In the genomic region with DNA sequence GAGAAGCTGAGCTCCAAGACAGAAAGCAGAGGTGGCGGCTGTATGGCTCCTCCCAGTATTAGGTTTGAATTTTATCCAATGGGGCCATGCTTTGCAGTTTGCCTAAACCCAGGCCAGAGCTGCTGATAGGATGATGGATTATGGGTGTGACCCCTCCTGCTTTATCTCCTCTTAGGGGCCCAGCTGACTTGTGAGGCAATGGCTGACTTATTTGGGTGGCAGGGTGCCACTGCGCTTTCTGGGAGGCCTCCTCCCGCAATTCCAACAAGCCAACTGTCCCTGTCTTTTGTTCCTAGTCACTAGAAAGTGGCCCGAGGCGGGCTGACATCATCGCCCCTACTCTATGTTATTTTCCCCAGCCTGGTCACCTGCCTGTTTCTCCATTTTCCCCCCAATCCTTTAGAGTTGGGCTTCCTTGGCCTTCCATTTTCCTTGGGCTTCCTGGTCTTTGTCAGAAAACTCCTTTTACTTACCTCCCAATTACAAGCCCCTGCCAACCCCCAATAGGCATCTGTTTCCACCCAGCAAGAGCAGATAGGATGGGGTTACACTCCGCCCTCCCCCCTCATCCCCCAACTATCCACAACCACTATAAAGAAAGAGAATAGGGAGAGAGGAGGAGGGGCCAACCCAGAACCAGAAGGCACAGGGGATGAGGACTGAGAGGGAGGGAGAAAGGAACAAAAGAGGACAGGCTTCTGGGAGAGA, we compare ENCODE assay signal across 8 mouse cellular contexts. TPM values are rescaled to one million over a fixed set of nuclear protein-coding genes. Genes with fewer than 3 reads are reported as not detected.
DNase-seq lines count a peak whose midpoint lies in the region.

No protein-coding gene starts in this region.

- peak; percentile 42 for DNase-seq in ES-CJ7 (ENCODE audit: low read depth, low spot score)
- peak; percentile 84 for DNase-seq in embryo, embryonic 10.5 days (ENCODE audit: low spot score)
- peak; percentile 77 to 85 for DNase-seq in heart, adult 18-20 months
- peak; percentile 33 for DNase-seq in kidney, postnatal 14 days
- DNase-seq in midbrain, embryonic 10.5 days (ENCODE audit: low spot score), result peak; percentile 75
- peak; percentile 77 for DNase-seq in urinary bladder, postnatal 14 days (ENCODE audit: low spot score)
- no peak for DNase-seq in frontal cortex, postnatal 36 days (ENCODE audit: low spot score in 2 of 2)
- no peak for DNase-seq in frontal cortex, adult 2 months (ENCODE audit: extremely low spot score in 1 of 2, low spot score in 1 of 2)

- H3K36me3 ChIP-seq in midbrain, embryonic 10.5 days, result peaks cover 39% of the 10 kb centered on the region

- H3K9me3 ChIP-seq in midbrain, embryonic 10.5 days (replicated peaks), result peaks cover 24% of the 10 kb centered on the region

- H3K27me3 ChIP-seq in midbrain, embryonic 10.5 days (ENCODE audit: low read depth, poor library complexity, severe bottlenecking), result peaks cover 15% of the 10 kb centered on the region

- H3K4me3 ChIP-seq in midbrain, embryonic 10.5 days, result peak overlapping the region; percentile 75

- peaks cover 49% of the 10 kb centered on the region for H3K4me1 ChIP-seq in midbrain, embryonic 10.5 days

- 8% methylated on average over 7 of the region's 7 CpGs for WGBS in midbrain, embryonic 10.5 days

- peak overlapping the region; percentile 100 for H3K27ac ChIP-seq in midbrain, embryonic 10.5 days (replicated peaks)

RNA-seq across cellular contexts. Expression of gene Efs, which starts 1.1 kb away (rescaled TPM):
- 1 to 10 TPM; 1.7 to 2.0 TPM for total RNA-seq in heart, adult 18-20 months (2021)
- polyA plus RNA-seq in midbrain, embryonic 10.5 days (2016; fragmentation: Nextera tagmentation; extraction: Ambion mirVana), result 42.5 and 42.8 TPM in 2 replicates
- polyA plus RNA-seq in frontal cortex, adult 2 months (2012; rRNA removed), result 13.4 and 14.5 TPM in 2 replicates

RNA-seq across cellular contexts. Expression of gene Il25, which starts 7.7 kb away (rescaled TPM):
- total RNA-seq in heart, adult 18-20 months (2021), result not detected
- polyA plus RNA-seq in midbrain, embryonic 10.5 days (2016; fragmentation: Nextera tagmentation; extraction: Ambion mirVana), result not detected in 2 replicates
- polyA plus RNA-seq in frontal cortex, adult 2 months (2012; rRNA removed), result 0.46 and 0.90 TPM in 2 replicates

RNA-seq across cellular contexts. Expression of gene Cmtm5, which starts 11.3 kb away (rescaled TPM):
- total RNA-seq in heart, adult 18-20 months (2021), result under 1 TPM in 1 of 2 experiments, not detected in 1; 0.44 TPM
- polyA plus RNA-seq in midbrain, embryonic 10.5 days (2016; fragmentation: Nextera tagmentation; extraction: Ambion mirVana), result 0.17 and 0.31 TPM in 2 replicates
- polyA plus RNA-seq in frontal cortex, adult 2 months (2012; rRNA removed), result 120 and 147 TPM in 2 replicates

RNA-seq across cellular contexts. Expression of gene Slc22a17, which starts 11.9 kb away (rescaled TPM):
- 1 to 10 TPM; 1.9 to 2.5 TPM for total RNA-seq in heart, adult 18-20 months (2021)
- polyA plus RNA-seq in midbrain, embryonic 10.5 days (2016; fragmentation: Nextera tagmentation; extraction: Ambion mirVana), result 42.0 and 52.0 TPM in 2 replicates
- polyA plus RNA-seq in frontal cortex, adult 2 months (2012; rRNA removed), result 744 and 786 TPM in 2 replicates

RNA-seq across cellular contexts. Expression of gene Pabpn1, which starts 32.5 kb away (rescaled TPM):
- 10 to 100 TPM; 39.1 to 46.9 TPM for total RNA-seq in heart, adult 18-20 months (2021)
- 165 and 175 TPM in 2 replicates for polyA plus RNA-seq in midbrain, embryonic 10.5 days (2016; fragmentation: Nextera tagmentation; extraction: Ambion mirVana)
- polyA plus RNA-seq in frontal cortex, adult 2 months (2012; rRNA removed), result 466 and 555 TPM in 2 replicates

Comparison
In these comparisons a context has a peak if more than half of its experiments do, and no peak if none do; other contexts are left out.
1. DNase-seq: peak in ES-CJ7 (single experiment), embryo, embryonic 10.5 days (single experiment), heart, adult 18-20 months (2 of 2), kidney, postnatal 14 days (single experiment), midbrain, embryonic 10.5 days (single experiment) and urinary bladder, postnatal 14 days (single experiment); none in frontal cortex, postnatal 36 days (0 of 2) and frontal cortex, adult 2 months (0 of 2).
2. RNA of gene Cmtm5, which starts 11.3 kb away (polyA plus RNA-seq): 120 to 147 TPM in frontal cortex, adult 2 months; 0.17 to 0.31 TPM in midbrain, embryonic 10.5 days; every median in the first group is over 10 times any median in the second.